Mouse (Mus musculus) liver, adult 2 months (tissue): ENCODE measurements around the gene Ccdc34. TPM values are rescaled to one million over a fixed set of nuclear protein-coding genes. Genes with fewer than 3 reads are reported as not detected.

Experiments
- DNase-seq: peaks from one replicate; pipeline ENCODE4 v3.0.0-alpha.2; 2011; ENCODE audit warnings: low read depth, low spot score; ENCODE audit errors: extremely low read depth
- H3K27ac ChIP-seq: fragments of 200-500 bp; replicated peaks from 2 replicates; pipeline ENCODE4 v1.5.1; 2012; ENCODE audit warnings: low read depth, mild to moderate bottlenecking, control low read depth, inconsistent platforms, low read length; ENCODE audit not compliant: insufficient read depth
- H3K27me3 ChIP-seq: fragments of 200-500 bp; 2 replicates; pipeline ENCODE4 v1.6.1; 2012; ENCODE audit warnings: mild to moderate bottlenecking, moderate library complexity, low read length, inconsistent platforms; ENCODE audit not compliant: control insufficient read depth, insufficient read depth
- H3K36me3 ChIP-seq: fragments of 200-500 bp; 2 replicates; pipeline ENCODE4 v1.6.1; 2012; ENCODE audit warnings: low read length, inconsistent platforms; ENCODE audit not compliant: control insufficient read depth, insufficient read depth
- H3K4me1 ChIP-seq: fragments of 200-500 bp; 2 replicates; pipeline ENCODE4 v1.6.1; 2011; ENCODE audit warnings: low read length; ENCODE audit not compliant: control insufficient read depth, insufficient read depth
- H3K4me3 ChIP-seq: fragments of 200-500 bp; 2 replicates; pipeline ENCODE4 v1.5.1; 2011; ENCODE audit warnings: low read depth, mild to moderate bottlenecking, control low read depth, low read length, moderate library complexity; ENCODE audit not compliant: insufficient read depth
- H3K79me2 ChIP-seq: fragments of 200-500 bp; 2 replicates; pipeline ENCODE4 v1.6.1; 2012; ENCODE audit warnings: inconsistent platforms, mild to moderate bottlenecking, low read length, moderate library complexity; ENCODE audit not compliant: control insufficient read depth, insufficient read depth
- H3K9ac ChIP-seq: fragments of 200-500 bp; 2 replicates; pipeline ENCODE4 v1.6.1; 2012; ENCODE audit warnings: low read depth, mild to moderate bottlenecking, control low read depth, inconsistent platforms, low read length
- CTCF ChIP-seq: fragments of 200-500 bp; IDR thresholded peaks from 2 replicates; pipeline ENCODE4 v1.5.1; 2011; ENCODE audit warnings: low read depth, low read length, control low read depth
- POLR2A ChIP-seq: fragments of 200-500 bp; IDR thresholded peaks from 2 replicates; pipeline ENCODE4 v1.6.1; 2011; ENCODE audit warnings: low read length, control low read depth; ENCODE audit not compliant: insufficient read depth; ENCODE audit errors: extremely low read depth
- WGBS: fragments of 180-500 bp; shearing (Covaris S2); methylation state at CpG from one replicate; pipeline ENCODE4 v1.1.7; 2018; 5-methylcytosine and 5-hydroxymethylcytosine counted together
- polyA plus RNA-seq: library from polyadenylated mRNA; depleted of rRNA; stranded (reverse); fragments of >200 nt; gene quantifications from 2 replicates; pipeline ENCODE4 v1.2.3, GENCODE M21; 2012
- total RNA-seq: library from RNA; depleted of rRNA; stranded (reverse); fragments of >200 nt; gene quantifications from 2 replicates; pipeline ENCODE4 v1.2.3, GENCODE M21; 2014

The Ccdc34 gene
- total and polyA plus RNA-seq, 2 experiments, result 0.66 to 1.4 TPM

DNA sequence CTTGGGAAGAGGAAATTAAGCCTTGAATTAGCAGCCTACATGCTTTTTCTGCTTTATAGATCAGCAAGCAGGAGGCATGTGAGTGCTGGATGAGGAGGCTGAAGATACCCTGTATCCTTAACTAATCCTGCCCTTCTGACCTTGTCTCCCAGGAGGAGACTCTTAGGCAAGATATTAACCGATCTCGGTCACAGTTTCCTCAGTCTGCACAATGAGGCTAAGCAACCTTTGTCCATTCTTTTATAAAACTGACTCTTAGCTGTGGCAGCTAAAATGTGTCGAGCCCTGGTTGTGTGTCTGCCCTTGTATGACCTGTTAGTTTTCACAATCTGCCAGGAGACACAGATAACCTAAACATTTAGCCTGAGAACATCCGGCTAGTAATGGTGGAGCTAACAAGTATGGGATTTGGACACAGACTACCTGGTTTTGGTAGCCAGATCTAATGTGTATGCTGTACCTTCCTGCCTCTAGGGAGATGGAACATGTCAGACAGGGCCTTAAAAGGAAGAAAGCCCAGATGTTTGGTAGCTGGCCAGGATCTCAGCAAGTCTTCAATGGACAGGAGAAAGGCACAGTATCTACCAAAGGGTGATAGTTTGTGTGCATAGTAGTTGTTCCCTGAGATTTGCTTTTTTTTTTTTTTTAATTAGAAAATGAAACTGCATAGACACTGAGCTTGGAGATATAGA lies 165.3 kb downstream of the Ccdc34 start:
- Histone ChIP-seq H3K9ac (no peak overlapping the region), H3K27ac (no peak overlapping the region), H3K27me3 (no peaks in the 10 kb centered on the region), H3K36me3 (no peaks in the 10 kb centered on the region), H3K79me2 (no peaks in the 10 kb centered on the region), H3K4me1 (no peaks in the 10 kb centered on the region), H3K4me3 (no peak overlapping the region)
- WGBS, result 84% methylated on average over 4 of the region's 4 CpGs
- no peak for DNase-seq
- no peak for TF ChIP-seq CTCF
- no peak for TF ChIP-seq POLR2A

DNA sequence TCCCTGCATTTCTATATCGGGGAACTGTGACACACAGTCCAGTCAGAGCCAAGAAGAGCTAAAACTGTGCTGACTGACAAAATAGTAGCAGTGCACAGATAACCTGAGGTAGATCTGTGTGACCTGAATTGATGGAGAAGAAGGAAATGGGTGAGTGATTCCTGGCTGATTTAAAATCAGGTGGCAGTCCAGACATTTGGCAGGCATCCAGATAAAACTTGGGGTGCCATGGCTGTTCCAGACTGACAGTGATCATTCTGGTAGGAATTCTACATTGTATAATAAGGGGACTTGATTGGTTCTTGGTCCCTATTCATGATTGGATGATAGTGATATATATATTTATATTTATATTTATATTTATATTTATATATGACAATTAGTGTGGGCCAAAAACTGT lies 166.5 kb downstream of the Ccdc34 start:
- no peak overlapping the region for H3K27ac ChIP-seq

DNA sequence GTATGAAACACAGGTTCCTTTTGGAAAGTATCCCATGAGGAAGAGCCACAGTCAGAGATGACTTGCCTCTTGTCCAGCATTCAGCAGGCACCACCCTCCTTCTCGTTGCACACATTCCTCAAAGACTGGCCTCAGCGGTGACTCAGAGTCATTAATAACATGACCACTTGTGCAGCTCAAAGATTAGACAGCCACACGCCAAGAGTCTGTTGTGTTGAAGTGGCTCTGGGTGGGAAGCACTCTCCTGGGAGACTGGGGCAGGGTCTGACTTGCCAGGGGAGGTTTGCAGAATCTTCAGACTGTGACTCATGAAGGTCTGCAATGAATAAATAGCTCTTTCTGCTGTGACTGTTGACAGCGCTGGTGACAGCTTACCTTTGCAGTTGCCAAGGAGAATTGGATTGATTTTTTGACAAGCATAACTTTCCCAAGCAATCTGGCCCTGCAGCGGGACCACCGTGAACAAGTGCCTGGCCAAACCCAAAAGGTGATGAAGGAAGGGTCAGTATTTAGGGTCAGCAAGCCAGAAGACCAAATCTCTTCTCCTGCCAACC lies 168.9 kb downstream of the Ccdc34 start:
- H3K36me3 ChIP-seq, result no peaks in the 10 kb centered on the region
- H3K4me1 ChIP-seq, result no peaks in the 10 kb centered on the region
- no peak for DNase-seq
- no peaks in the 10 kb centered on the region for H3K27me3 ChIP-seq
- no peaks in the 10 kb centered on the region for H3K79me2 ChIP-seq
- 47% methylated on average over 6 of the region's 6 CpGs for WGBS
- TF ChIP-seq CTCF (no peak), POLR2A (no peak)
- no peak overlapping the region for H3K27ac ChIP-seq
- H3K4me3 ChIP-seq, result no peak overlapping the region
- no peak overlapping the region for H3K9ac ChIP-seq

More for the DNA sequence above, 166.5 kb downstream of the Ccdc34 start:
- H3K79me2 ChIP-seq, result no peaks in the 10 kb centered on the region
- TF ChIP-seq POLR2A, result no peak
- no peak for TF ChIP-seq CTCF
- H3K4me3 ChIP-seq, result no peak overlapping the region
- H3K4me1 ChIP-seq, result no peaks in the 10 kb centered on the region
- WGBS, result 97% methylated on average over 1 of the region's 1 CpGs
- no peaks in the 10 kb centered on the region for H3K36me3 ChIP-seq
- H3K9ac ChIP-seq, result no peak overlapping the region
- no peaks in the 10 kb centered on the region for H3K27me3 ChIP-seq
- no peak for DNase-seq

DNA sequence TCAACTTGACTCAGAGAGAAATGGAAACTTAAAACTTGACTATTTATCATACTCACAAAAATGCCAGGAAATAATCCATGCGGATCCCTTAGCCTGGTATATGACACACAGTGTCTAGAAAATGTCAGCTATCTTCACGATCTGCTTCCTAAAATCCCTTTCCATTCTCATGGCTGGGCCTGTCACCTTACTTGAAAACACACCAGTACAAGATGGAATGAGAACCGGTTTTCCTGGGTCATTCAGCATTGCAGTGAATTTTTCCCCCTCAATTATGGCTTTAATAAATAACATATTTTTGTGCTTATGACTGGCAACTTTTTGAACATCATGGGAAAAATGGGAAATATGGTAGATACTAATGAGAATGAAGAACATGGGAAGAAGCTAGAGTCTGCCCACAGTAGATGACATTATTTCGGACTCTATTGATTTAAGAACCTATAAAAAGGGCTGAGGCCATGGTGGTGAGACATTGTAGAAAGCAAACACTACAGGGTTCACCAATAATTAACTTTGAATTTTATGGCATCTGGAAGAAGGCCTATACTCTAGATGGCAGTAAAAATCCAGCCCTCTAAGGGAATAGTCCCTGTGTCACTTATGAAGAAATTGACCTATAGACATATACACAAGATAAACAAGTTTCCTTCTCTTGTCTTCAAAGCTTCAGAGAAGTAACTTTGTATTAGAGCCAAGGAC lies 171.2 kb downstream of the Ccdc34 start:
- Histone ChIP-seq H3K4me3 (no peak overlapping the region), H3K27me3 (no peaks in the 10 kb centered on the region), H3K36me3 (no peaks in the 10 kb centered on the region), H3K27ac (no peak overlapping the region), H3K4me1 (peaks cover 4% of the 10 kb centered on the region; the same call in 1 of the 2 replicates), H3K9ac (no peak overlapping the region), H3K79me2 (no peaks in the 10 kb centered on the region)
- DNase-seq, result no peak
- 83% methylated on average over 4 of the region's 4 CpGs for WGBS
- TF ChIP-seq CTCF (no peak), POLR2A (no peak)

DNA sequence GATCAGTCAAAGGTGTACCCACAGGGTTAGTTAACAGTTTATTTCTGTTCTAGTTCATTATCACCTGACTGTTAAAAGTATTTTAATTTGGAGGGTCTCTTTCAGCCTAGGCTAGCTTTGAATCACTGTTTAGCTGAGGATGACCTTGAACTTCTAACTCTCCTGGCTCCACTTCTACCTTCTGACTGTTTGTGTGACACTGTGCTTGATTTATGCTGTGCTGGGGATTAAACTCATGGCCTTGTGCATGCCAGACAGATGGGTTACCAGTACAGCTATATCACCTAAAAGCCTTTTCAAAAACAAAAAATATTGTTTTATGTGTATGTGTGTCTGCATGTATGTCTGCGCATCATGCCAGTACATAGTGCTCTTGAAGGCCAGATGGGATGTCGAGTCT lies 172.8 kb downstream of the Ccdc34 start:
- no peak for TF ChIP-seq CTCF
- TF ChIP-seq POLR2A, result no peak
- Histone ChIP-seq H3K9ac (no peak overlapping the region), H3K4me1 (peaks cover 4% of the 10 kb centered on the region; the same call in 1 of the 2 replicates), H3K36me3 (no peaks in the 10 kb centered on the region), H3K27me3 (no peaks in the 10 kb centered on the region), H3K27ac (no peak overlapping the region), H3K4me3 (no peak overlapping the region), H3K79me2 (no peaks in the 10 kb centered on the region)
- no peak for DNase-seq
- 97% methylated on average over 2 of the region's 2 CpGs for WGBS
